ENCODE assay signal across 29 mouse cellular contexts in genomic region chr11:4641185-4641584, GRCm38 (mm10). TPM values are rescaled to one million over a fixed set of nuclear protein-coding genes. Genes with fewer than 3 reads are reported as not detected.
DNase-seq lines count a peak whose midpoint lies in the region; TF ChIP-seq lines count a peak whose summit lies in the region.
"Had no signal": no experiment of that assay in that cellular context is flagged by ENCODE, and none has a peak within 500 bp of the region (broad histone marks: within the 10 kb centered on the region; RNA-seq: fewer than 3 reads in every experiment).

No protein-coding gene starts in this region.

- no peak overlapping the region for H3K4me3 ChIP-seq in lung, adult 2 months (replicated peaks; ENCODE audit: extremely low read depth, low read depth, low read length)
- no peak overlapping the region for H3K4me3 ChIP-seq in hindbrain, embryonic 10.5 days
- H3K4me3 ChIP-seq: embryonic facial prominence, embryonic 10.5 days; embryonic facial prominence, embryonic 12.5 days; forebrain, embryonic 13.5 days had no signal

- H3K36me3 ChIP-seq in hindbrain, embryonic 10.5 days = peaks cover 39% of the 10 kb centered on the region

- DNase-seq in lung, adult 18-20 months = peak; percentile 74 to 82
- DNase-seq in lung, adult 2 months = no peak
- DNase-seq in lung, postnatal 10 days = peak; percentile 61
- peak; percentile 84 for DNase-seq in lung, postnatal 25 days (ENCODE audit: low spot score)
- DNase-seq in lung, postnatal 4 days = peak; percentile 54 to 63
- no peak for DNase-seq in hindbrain, embryonic 10.5 days (ENCODE audit: low spot score)
- no peak for DNase-seq in neural tube, embryonic 10.5 days (ENCODE audit: extremely low spot score, low spot score)
- no peak for DNase-seq in gastrocnemius, postnatal 25 days
- DNase-seq: adrenal gland, adult 8-10 months; adrenal gland, postnatal 14 days; adrenal gland, postnatal 36 days; B cell, adult 2 months; cerebellum, adult 11-12 months; cerebellum, adult 2 months; cerebellum, adult 9-10 months; cerebellum, postnatal 10 days; cerebellum, postnatal 25 days had no signal

- no peak overlapping the region for H3K27ac ChIP-seq in hindbrain, embryonic 10.5 days
- H3K27ac ChIP-seq: embryonic facial prominence, embryonic 10.5 days; embryonic facial prominence, embryonic 12.5 days; forebrain, embryonic 13.5 days had no signal

- no peaks in the 10 kb centered on the region for H3K27me3 ChIP-seq in hindbrain, embryonic 10.5 days (ENCODE audit: insufficient read depth, poor library complexity, severe bottlenecking)
- H3K27me3 ChIP-seq: CH12.LX; embryonic facial prominence, embryonic 12.5 days; forebrain, embryonic 13.5 days; Patski had no signal

- H3K9me3 ChIP-seq in hindbrain, embryonic 10.5 days = no peaks in the 10 kb centered on the region
- H3K9me3 ChIP-seq: embryonic facial prominence, embryonic 10.5 days; embryonic facial prominence, embryonic 12.5 days; forebrain, embryonic 13.5 days; G1E had no signal

- no peak for TF ChIP-seq CTCF in lung, adult 2 months (IDR thresholded peaks at IDR 0.05; ENCODE audit: insufficient read depth, low read length)

- TF ChIP-seq POLR2A in lung, adult 2 months (IDR thresholded peaks at IDR 0.05; ENCODE audit: borderline replicate concordance, extremely low read depth, low read depth, low read length) = no peak

- peaks cover 6% of the 10 kb centered on the region for H3K4me1 ChIP-seq in lung, adult 2 months (ENCODE audit: control insufficient read depth, insufficient read depth, low read length)
- peaks cover 25% of the 10 kb centered on the region for H3K4me1 ChIP-seq in hindbrain, embryonic 10.5 days (replicated peaks)

RNA-seq across cellular contexts. Expression of gene Ascc2, which starts 3.6 kb away (rescaled TPM):
- polyA plus RNA-seq in lung, adult 2 months (2012; rRNA removed) = 23.5 and 34.0 TPM in 2 replicates
- 33.9 and 35.9 TPM in 2 replicates for polyA plus RNA-seq in hindbrain, embryonic 10.5 days (2016; fragmentation: Nextera tagmentation; extraction: Ambion mirVana)
- total RNA-seq in gastrocnemius, postnatal 25 days (2021) = 10 to 100 TPM; 14.2 to 14.7 TPM

RNA-seq across cellular contexts. Expression of gene Gm11032, which starts 21.3 kb away (rescaled TPM):
- polyA plus RNA-seq in lung, adult 2 months (2012; rRNA removed) = not detected in 2 replicates
- polyA plus RNA-seq in hindbrain, embryonic 10.5 days (2016; fragmentation: Nextera tagmentation; extraction: Ambion mirVana) = not detected in 2 replicates
- not detected for total RNA-seq in gastrocnemius, postnatal 25 days (2021)
- total RNA-seq: adrenal gland, adult 18-20 months; adrenal gland, adult 8-10 months; adrenal gland, postnatal 14 days; adrenal gland, postnatal 36 days; CH12.LX; G1E had no signal
- polyA plus RNA-seq: activated CD4-positive, CD25-positive, alpha-beta regulatory T cell, adult 4 months; CD4-positive, CD25-positive, alpha-beta regulatory T cell, adult 4 months; cerebellum, adult 2 months; cortical plate, adult 2 months; embryonic facial prominence, embryonic 10.5 days; embryonic facial prominence, embryonic 12.5 days; embryonic facial prominence, embryonic 14.5 days; forebrain, embryonic 11.5 days; forebrain, embryonic 13.5 days; G1E; Patski had no signal

RNA-seq across cellular contexts. Expression of gene Mtmr3, which starts 46.5 kb away (rescaled TPM):
- 33.9 and 44.1 TPM in 2 replicates for polyA plus RNA-seq in lung, adult 2 months (2012; rRNA removed)
- polyA plus RNA-seq in hindbrain, embryonic 10.5 days (2016; fragmentation: Nextera tagmentation; extraction: Ambion mirVana) = 28.1 and 31.7 TPM in 2 replicates
- 10 to 100 TPM; 36.5 to 41.4 TPM for total RNA-seq in gastrocnemius, postnatal 25 days (2021)

Comparison
In these comparisons a context has a peak if more than half of its experiments do, and no peak if none do; other contexts are left out.
1. DNase-seq: peak in lung, adult 18-20 months (2 of 2), lung, postnatal 10 days (single experiment), lung, postnatal 25 days (single experiment) and lung, postnatal 4 days (2 of 2); none in lung, adult 2 months (single experiment), hindbrain, embryonic 10.5 days (single experiment), neural tube, embryonic 10.5 days (single experiment) and gastrocnemius, postnatal 25 days (single experiment).